Mouse (Mus musculus) forebrain, embryonic 16.5 days (tissue): ENCODE results near the gene Mgmt. TPM values are rescaled to one million over a fixed set of nuclear protein-coding genes. Genes with fewer than 3 reads are reported as not detected.

Experiments
- ATAC-seq: fragments of 200-750 bp; cut with Nextera tagmentation; 2 replicates; pipeline ENCODE4 v1.8.0; 2017; ENCODE audit warnings: mild to moderate bottlenecking, moderate library complexity
- H3K27ac ChIP-seq: fragments of 300-500 bp; sonication (generic); 2 replicates; pipeline ENCODE4 v1.5.1; 2014; ENCODE audit warnings: low read length, control low read depth
- H3K27me3 ChIP-seq: fragments of 300-500 bp; sonication (generic); replicated peaks from 2 replicates; pipeline ENCODE4 v1.6.1; 2014; ENCODE audit warnings: low read length; ENCODE audit not compliant: control insufficient read depth, insufficient read depth
- H3K36me3 ChIP-seq: fragments of 300-500 bp; sonication (generic); 2 replicates; pipeline ENCODE4 v1.6.1; 2014; ENCODE audit not compliant: control insufficient read depth, insufficient read depth
- H3K4me1 ChIP-seq: fragments of 300-500 bp; sonication (generic); replicated peaks from 2 replicates; pipeline ENCODE4 v1.6.1; 2014; ENCODE audit warnings: low read length; ENCODE audit not compliant: control insufficient read depth, insufficient read depth
- H3K4me2 ChIP-seq: fragments of 300-500 bp; sonication (generic); 2 replicates; pipeline ENCODE4 v1.6.1; 2014; ENCODE audit warnings: mild to moderate bottlenecking, low read length, control low read depth
- H3K4me3 ChIP-seq: fragments of 300-500 bp; sonication (generic); replicated peaks from 2 replicates; pipeline ENCODE4 v1.5.1; 2014; ENCODE audit warnings: mild to moderate bottlenecking, low read length, control low read depth
- H3K9ac ChIP-seq: fragments of 300-500 bp; sonication (generic); replicated peaks from 2 replicates; pipeline ENCODE4 v1.6.1; 2014; ENCODE audit warnings: low read depth, low read length, control low read depth
- H3K9me3 ChIP-seq: fragments of 300-500 bp; sonication (generic); 2 replicates; pipeline ENCODE4 v1.6.1; 2016; ENCODE audit warnings: low read length; ENCODE audit not compliant: control insufficient read depth
- WGBS: fragments of 180-500 bp; shearing (Covaris S2); extraction: QIAGEN DNeasy Blood & Tissue Kit; methylation state at CpG from one replicate; pipeline ENCODE4 v1.1.7; 2014; 5-methylcytosine and 5-hydroxymethylcytosine counted together
- polyA plus RNA-seq: library from polyadenylated mRNA; unstranded; fragments of >200 nt; fragmentation: Nextera tagmentation; extraction: Ambion mirVana; gene quantifications from 2 replicates; pipeline ENCODE4 v1.2.1, GENCODE M21; 2015

Mgmt gene
- polyA plus RNA-seq, 1 experiment from 2014 or later = 1.2 TPM

DNA sequence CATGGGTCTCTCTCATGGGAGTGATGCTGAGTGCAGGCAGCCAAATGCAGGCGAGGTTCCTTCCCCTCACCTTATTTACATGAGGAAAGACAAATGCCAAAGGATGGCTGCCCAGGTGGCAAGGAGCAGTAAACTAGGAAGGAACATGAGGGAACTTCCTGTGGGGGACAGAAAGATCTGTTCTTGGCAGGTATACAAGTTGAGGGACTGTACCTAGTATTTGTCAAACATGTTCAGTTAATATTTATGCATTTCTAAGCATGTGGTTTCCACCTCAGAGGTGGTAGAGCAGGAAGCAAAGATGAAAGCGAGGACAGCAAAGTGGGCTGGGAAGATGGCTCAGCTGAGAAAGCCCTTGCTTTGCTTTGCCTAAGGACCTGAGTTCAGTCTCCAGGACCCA is 260.2 kb downstream of the Mgmt start:
- ATAC-seq = no peak
- WGBS = 81% methylated on average over 2 of the region's 2 CpGs
- H3K27me3 ChIP-seq = 0 out of 2 replicates have a peak, but pooled peaks cover 2% of the 10 kb centered on the region
- H3K4me1 ChIP-seq = no peaks in the 10 kb centered on the region
- no peak overlapping the region for H3K4me2 ChIP-seq
- H3K36me3 ChIP-seq = no peaks in the 10 kb centered on the region
- H3K4me3 ChIP-seq = no peak overlapping the region
- no peak overlapping the region for H3K27ac ChIP-seq
- 0 out of 2 replicates have a peak, but pooled peaks cover 2% of the 10 kb centered on the region for H3K9me3 ChIP-seq
- H3K9ac ChIP-seq = no peak overlapping the region

DNA sequence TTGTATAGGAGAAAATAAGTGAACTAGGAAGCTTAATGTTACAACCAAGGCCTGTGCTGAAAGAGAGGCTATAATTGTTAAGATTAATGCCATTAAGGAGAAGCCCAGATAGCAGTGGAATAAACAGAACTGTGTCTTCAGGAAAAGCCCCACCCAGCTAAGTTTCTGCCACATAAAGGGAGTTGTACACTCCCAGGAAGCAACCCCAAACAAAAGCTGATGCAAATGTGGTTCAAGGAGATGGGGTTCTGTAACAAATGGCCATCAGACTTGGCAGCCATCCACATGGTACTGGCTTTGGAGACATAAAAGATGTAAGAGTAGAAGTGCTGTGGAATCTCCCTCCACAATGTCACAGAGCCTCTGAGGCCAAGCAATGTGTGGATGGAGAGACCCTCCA is 264.7 kb downstream of the Mgmt start:
- 0 out of 2 replicates have a peak, but pooled peaks cover 2% of the 10 kb centered on the region for H3K9me3 ChIP-seq
- H3K27me3 ChIP-seq = 0 out of 2 replicates have a peak, but pooled peaks cover 2% of the 10 kb centered on the region
- H3K4me3 ChIP-seq = no peak overlapping the region
- no peaks in the 10 kb centered on the region for H3K4me1 ChIP-seq
- ATAC-seq = no peak
- no peak overlapping the region for H3K27ac ChIP-seq
- no peak overlapping the region for H3K9ac ChIP-seq
- H3K36me3 ChIP-seq = no peaks in the 10 kb centered on the region
- H3K4me2 ChIP-seq = no peak overlapping the region

DNA sequence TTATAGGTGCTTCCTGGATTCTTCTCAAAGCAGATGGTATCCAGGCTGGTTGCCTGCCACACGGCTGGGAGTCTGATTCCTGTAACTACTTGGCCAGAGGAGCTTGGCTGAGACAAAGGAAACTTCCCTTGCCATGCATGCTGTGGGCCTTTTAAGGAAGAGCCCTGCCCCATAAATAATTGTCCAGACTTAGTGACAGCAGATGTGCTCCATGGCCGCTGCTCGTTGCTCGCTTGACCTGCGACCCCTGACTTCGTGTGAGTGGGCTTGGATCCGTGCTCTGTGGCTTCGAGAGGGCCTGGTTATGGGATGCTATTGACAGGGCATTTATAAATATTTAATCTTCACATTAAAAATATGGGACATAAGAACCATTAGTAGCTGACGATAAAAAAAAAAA is 277.9 kb downstream of the Mgmt start:
- no peak overlapping the region for H3K4me3 ChIP-seq
- H3K27ac ChIP-seq = no peak overlapping the region
- H3K4me1 ChIP-seq = no peaks in the 10 kb centered on the region
- 0 out of 2 replicates have a peak, but pooled peaks cover 2% of the 10 kb centered on the region for H3K27me3 ChIP-seq
- no peaks in the 10 kb centered on the region for H3K9me3 ChIP-seq
- 72% methylated on average over 9 of the region's 9 CpGs for WGBS
- no peak for ATAC-seq
- no peaks in the 10 kb centered on the region for H3K36me3 ChIP-seq
- no peak overlapping the region for H3K4me2 ChIP-seq
- H3K9ac ChIP-seq = no peak overlapping the region
